Mouse (Mus musculus) heart, adult 2 months (tissue): ENCODE measurements at regions not wholly inside any gene's neighbourhood (a gene's known extent, or its start where the extent isn't known, plus 50 kb on each side); places are given as distances from the start of the nearest gene placed in this dataset.

Experiments used
- CTCF ChIP-seq: fragments of 200-600 bp; IDR thresholded peaks from 2 replicates; pipeline ENCODE4 v1.8.1; 2022; ENCODE audit warnings: antibody characterized with exemption, mild to moderate bottlenecking, moderate library complexity
- EP300 ChIP-seq: fragments of 200-500 bp; IDR thresholded peaks from 2 replicates; pipeline ENCODE4 v1.6.1; 2011; ENCODE audit warnings: low read depth, low read length, control low read depth; ENCODE audit not compliant: insufficient read depth
- POLR2A ChIP-seq: fragments of 200-500 bp; IDR thresholded peaks from 2 replicates; pipeline ENCODE4 v1.6.1; 2011; ENCODE audit warnings: mild to moderate bottlenecking, low read depth, low read length, control low read depth; ENCODE audit not compliant: insufficient read depth

GRCm38 (mm10) chr9:69668475-69669090 is 92.2 kb downstream of the Foxb1 start:
- TF ChIP-seq CTCF (no peak), POLR2A (no peak), EP300 (no peak)
